Mouse (Mus musculus) heart, embryonic 11.5 days (tissue): ENCODE data around the gene Olfr1501. TPM values are rescaled to one million over a fixed set of nuclear protein-coding genes. Genes with fewer than 3 reads are reported as not detected.
"Not testable (repeated sequence)": the region's sequence is repeated elsewhere in the genome, so short reads cannot be mapped to it uniquely, and the experiment has no call there.

Experiments used
- ATAC-seq: fragments of 200-750 bp; cut with Nextera tagmentation; replicated peaks from 2 replicates; pipeline ENCODE4 v1.8.0; 2017; ENCODE audit warnings: moderate library complexity; ENCODE audit not compliant: insufficient number of reproducible peaks, low FRiP score, low TSS enrichment
- H3K27ac ChIP-seq: fragments of 300-500 bp; sonication (generic); 2 replicates; pipeline ENCODE4 v1.5.1; 2014; ENCODE audit warnings: mild to moderate bottlenecking, low read depth, low read length
- H3K27me3 ChIP-seq: fragments of 300-500 bp; sonication (generic); 2 replicates; pipeline ENCODE4 v1.6.1; 2014; ENCODE audit warnings: mild to moderate bottlenecking, low read length, mixed read lengths; ENCODE audit not compliant: control insufficient read depth, insufficient read depth
- H3K36me3 ChIP-seq: fragments of 300-500 bp; sonication (generic); 2 replicates; pipeline ENCODE4 v1.6.1; 2014; ENCODE audit warnings: mild to moderate bottlenecking, low read length, moderate library complexity, mixed read lengths; ENCODE audit not compliant: control insufficient read depth, insufficient read depth
- H3K4me1 ChIP-seq: fragments of 300-500 bp; sonication (generic); 2 replicates; pipeline ENCODE4 v1.6.1; 2014; ENCODE audit warnings: low read length; ENCODE audit not compliant: control insufficient read depth, insufficient read depth
- H3K4me2 ChIP-seq: fragments of 300-500 bp; sonication (generic); 2 replicates; pipeline ENCODE4 v1.6.1; 2014; ENCODE audit warnings: mild to moderate bottlenecking, moderate library complexity
- H3K4me3 ChIP-seq: fragments of 300-500 bp; sonication (generic); 2 replicates; pipeline ENCODE4 v1.5.1; 2014; ENCODE audit warnings: low read depth, low read length
- H3K9ac ChIP-seq: fragments of 300-500 bp; sonication (generic); 2 replicates; pipeline ENCODE4 v1.6.1; 2014; ENCODE audit warnings: mild to moderate bottlenecking, low read depth, low read length, moderate library complexity
- H3K9me3 ChIP-seq: fragments of 300-500 bp; sonication (generic); replicated peaks from 2 replicates; pipeline ENCODE4 v1.6.1; 2016; ENCODE audit warnings: low read length; ENCODE audit not compliant: control insufficient read depth
- WGBS: fragments of 180-500 bp; shearing (Covaris S2); extraction: QIAGEN DNeasy Blood & Tissue Kit; methylation state at CpG from one replicate; pipeline ENCODE4 v1.1.7; 2014; ENCODE audit not compliant: insufficient replicate concordance; 5-methylcytosine and 5-hydroxymethylcytosine counted together
- polyA plus RNA-seq: library from polyadenylated mRNA; unstranded; fragments of >200 nt; fragmentation: Nextera tagmentation; extraction: Ambion mirVana; gene quantifications from 2 replicates; pipeline ENCODE4 v1.2.1, GENCODE M21; 2014

Gene Olfr1501
- polyA plus RNA-seq, 1 experiment from 2014 or later, result not detected

GRCm38 (mm10) chr19:13805486-13805885 lies 45.0 kb downstream of the Olfr1501 start:
- ATAC-seq, H3K36me3 ChIP-seq, H3K4me2 ChIP-seq, H3K9ac ChIP-seq, H3K9me3 ChIP-seq, H3K27me3 ChIP-seq, H3K4me1 ChIP-seq, H3K4me3 ChIP-seq, H3K27ac ChIP-seq: not testable (repeated sequence)
- WGBS, result 55% methylated on average over 1 of the region's 1 CpGs

GRCm38 (mm10) chr19:13798102-13798501 lies 52.4 kb downstream of the Olfr1501 start, which contains the start of gene Olfr1497:
Gene Olfr1497, minus strand, starts transcription at chr19:13798202.
- Histone ChIP-seq H3K27me3 (no peaks in the 10 kb centered on the region), H3K36me3 (no peaks in the 10 kb centered on the region), H3K9me3 (no peaks in the 10 kb centered on the region), H3K4me2 (no peak within 1 kb of the TSS), H3K4me3 (no peak within 1 kb of the TSS), H3K27ac (no peak within 1 kb of the TSS), H3K9ac (no peak within 1 kb of the TSS), H3K4me1 (no peaks in the 10 kb centered on the region)
- ATAC-seq, result no peak

Other genes with a start within 250 kb of the Olfr1501 start
- not detected in 2 replicates for gene Olfr1487, start 233.3 kb downstream of the Olfr1501 start, polyA plus RNA-seq
- gene Olfr1489, start 219.1 kb downstream of the Olfr1501 start, polyA plus RNA-seq, result not detected in 2 replicates
- gene Olfr1490, start 199.6 kb downstream of the Olfr1501 start, polyA plus RNA-seq, result not detected in 2 replicates
- gene Olfr1491, start 153.4 kb downstream of the Olfr1501 start, polyA plus RNA-seq, result not detected in 2 replicates
- not detected in 2 replicates for gene Olfr1493-ps1, start 127.4 kb downstream of the Olfr1501 start, polyA plus RNA-seq
- not detected in 2 replicates for gene Olfr1494, start 111.0 kb downstream of the Olfr1501 start, polyA plus RNA-seq
- gene Olfr1495, start 86.1 kb downstream of the Olfr1501 start, polyA plus RNA-seq, result not detected in 2 replicates
- not detected in 2 replicates for gene Olfr1496, start 72.8 kb downstream of the Olfr1501 start, polyA plus RNA-seq
- not detected in 2 replicates for gene Olfr1497, start 52.5 kb downstream of the Olfr1501 start, polyA plus RNA-seq
- gene Olfr1499, start 31.2 kb downstream of the Olfr1501 start, polyA plus RNA-seq, result not detected in 2 replicates
- not detected in 2 replicates for gene Olfr1500, start 20.2 kb downstream of the Olfr1501 start, polyA plus RNA-seq
- gene Olfr1502, start 11.1 kb upstream of the Olfr1501 start, polyA plus RNA-seq, result not detected in 2 replicates
- not detected in 2 replicates for gene Olfr1504, start 47.2 kb upstream of the Olfr1501 start, polyA plus RNA-seq
- gene Olfr1505, start 62.8 kb upstream of the Olfr1501 start, polyA plus RNA-seq, result not detected in 2 replicates